Mouse (Mus musculus) embryo, embryonic 11.5 days (tissue): Measurements from ENCODE around the gene Nat10.

Source experiments
- DNase-seq: peaks from one replicate; pipeline ENCODE4 v3.0.0-alpha.2; 2012; ENCODE audit warnings: low read depth, low spot score

Gene Nat10

DNA sequence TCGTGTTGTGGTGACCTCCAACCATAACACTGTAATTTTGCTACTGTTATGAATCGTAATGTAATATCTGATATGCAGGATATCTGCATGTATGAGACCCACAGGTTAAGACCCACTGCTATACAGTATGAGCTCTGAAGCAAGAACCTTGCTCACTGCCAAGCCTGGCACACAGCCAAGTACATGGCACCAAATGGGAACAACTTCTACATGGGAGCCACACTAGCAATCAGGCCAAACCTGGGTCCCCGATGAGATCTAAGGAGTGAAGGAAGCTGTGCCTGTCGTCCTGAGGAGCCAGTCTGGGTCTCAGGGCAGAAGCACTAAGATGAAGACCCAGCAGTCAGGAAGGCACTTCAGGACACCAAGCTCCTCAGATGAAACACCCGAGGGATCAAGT, 15.6 kb downstream of the Nat10 start:
- DNase-seq = no peak

DNA sequence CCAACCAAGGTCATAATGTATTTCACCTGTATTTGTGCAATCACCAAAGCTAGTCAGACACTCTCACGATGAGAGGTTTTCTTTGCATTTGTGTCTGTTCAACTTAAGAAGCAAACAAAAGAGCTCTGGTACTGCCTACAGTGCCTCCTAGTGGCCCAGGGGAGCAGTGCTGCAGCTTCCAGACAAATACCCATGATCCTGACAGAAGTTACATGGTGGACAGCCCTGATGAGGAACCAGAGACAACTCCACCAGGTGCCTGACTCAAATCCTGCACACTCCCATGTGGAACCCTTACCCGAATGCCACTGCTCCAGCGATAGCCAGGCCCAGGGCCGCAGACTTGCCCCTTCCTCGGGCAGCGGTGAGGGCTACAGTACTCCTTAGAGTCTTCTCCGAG, 17.1 kb downstream of the Nat10 start:
- DNase-seq = peak; percentile 51

DNA sequence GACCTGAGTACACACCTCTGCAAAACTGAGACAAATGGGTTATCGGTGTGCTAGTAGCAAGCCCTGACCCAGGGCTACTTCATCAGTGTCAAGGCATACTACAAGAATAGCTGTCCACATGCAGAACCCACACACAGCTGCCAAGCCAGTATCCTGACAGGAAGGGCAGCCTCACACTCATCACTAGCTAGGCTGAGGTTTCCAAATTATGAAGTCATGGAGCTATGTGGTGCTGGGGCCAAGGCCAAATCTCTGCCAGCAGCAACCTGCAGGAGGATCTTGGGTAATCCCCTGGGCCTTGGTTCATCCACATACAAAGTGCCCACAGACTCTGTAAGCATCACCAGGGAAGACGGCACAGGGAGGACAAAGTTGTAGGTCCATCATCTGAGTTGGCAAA, 17.5 kb downstream of the Nat10 start:
- DNase-seq = no peak

DNA sequence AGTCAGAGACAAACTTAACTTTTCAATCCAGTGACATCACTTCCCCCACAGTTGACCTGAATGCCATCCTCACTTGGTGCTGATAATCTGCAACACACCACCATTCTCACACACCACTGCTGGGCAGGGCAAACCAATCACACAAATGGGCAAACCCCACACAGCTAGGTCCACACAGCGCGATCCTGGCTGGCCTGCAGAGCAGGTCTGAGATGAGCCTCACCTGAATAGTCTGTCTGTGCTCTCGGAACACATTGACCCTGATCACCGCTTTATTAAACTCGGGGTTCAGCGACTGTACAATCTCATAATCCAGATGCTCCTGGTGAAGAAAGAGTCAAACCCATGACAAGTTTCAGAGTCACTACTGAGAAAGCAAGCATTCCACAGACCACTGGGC, 18.2 kb downstream of the Nat10 start:
- DNase-seq = no peak

DNA sequence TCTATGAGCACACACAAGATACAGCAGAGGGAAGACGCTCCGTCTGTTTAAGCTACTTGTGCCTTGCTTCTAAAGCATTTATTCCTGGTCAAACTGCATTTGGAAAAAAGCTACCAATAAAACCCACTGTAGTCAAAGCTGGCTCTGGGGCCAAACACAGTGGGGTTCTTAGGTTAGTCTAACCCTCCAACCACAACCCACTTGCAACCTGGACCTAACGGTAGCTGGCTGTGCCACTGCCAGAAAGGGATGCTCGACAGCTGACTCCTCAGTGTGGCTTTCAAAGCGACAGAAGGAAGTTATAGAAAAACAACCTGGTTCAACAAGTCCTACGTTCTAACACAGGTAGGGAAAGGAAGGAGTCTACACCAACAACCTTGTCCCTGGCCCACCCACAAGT, 29.6 kb downstream of the Nat10 start:
- DNase-seq = no peak

DNA sequence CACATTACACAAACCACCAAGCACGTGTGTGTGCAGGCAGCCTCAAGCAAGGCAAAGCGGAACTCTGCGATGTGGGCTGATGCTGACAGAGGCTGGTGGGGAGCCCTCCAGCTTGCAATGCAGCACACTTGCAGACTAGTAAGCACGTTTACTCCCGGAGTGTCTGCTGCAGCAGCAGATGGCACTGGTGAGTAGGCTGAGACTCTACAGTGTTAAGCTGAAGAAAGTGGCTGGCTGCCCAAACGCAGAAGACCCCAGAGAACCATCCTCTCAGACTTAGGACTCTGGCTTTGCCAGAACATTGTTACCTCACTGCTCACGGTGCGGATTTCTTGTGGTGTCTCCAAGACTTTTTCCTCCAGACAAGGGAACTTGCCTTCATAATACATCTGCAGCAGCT, 30.1 kb downstream of the Nat10 start:
- DNase-seq = no peak

DNA sequence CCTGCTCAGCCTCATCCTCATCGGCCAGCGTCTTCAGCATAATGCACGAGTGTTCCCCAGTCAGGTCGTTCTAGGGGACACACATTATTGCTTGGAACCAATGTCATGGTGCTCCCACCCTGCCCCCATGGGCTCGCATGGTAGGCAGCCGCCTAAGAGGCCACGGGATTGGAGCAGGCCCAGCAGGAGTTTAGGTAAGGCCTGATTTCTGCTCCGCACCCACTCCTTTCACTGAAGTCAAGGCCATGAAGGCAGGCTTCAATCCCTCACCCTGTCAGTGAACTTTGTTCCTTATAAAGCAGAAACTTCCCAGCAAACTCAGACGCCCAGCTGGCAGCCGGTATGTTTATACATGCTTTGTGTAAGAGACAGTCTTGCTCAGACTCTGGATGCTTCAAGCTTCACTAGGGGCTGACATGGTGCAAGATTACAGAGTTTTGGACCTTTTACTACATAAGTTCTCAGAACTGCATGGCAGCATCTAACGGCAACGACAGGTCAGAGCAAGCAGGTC, 33.0 kb downstream of the Nat10 start:
- no peak for DNase-seq

DNA sequence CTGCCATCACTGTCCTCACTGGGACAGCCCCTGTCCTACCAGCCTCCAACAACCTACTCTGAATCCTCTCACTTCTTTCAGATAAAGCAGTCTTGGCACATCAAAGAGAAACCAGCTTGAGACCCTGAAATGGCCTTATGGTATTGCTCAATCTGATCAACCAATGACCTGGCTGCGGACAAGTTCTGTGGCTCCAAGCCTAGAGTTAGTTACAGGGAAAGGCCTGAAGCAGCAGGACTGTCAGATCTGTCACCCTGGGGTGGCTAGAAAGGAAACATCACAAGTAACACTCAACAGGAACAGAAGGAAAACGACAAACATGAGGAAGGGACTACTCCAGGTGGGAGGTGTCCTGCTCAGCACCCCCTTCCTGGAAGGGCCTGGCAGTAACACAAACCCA, 36.5 kb downstream of the Nat10 start:
- no peak for DNase-seq

DNA sequence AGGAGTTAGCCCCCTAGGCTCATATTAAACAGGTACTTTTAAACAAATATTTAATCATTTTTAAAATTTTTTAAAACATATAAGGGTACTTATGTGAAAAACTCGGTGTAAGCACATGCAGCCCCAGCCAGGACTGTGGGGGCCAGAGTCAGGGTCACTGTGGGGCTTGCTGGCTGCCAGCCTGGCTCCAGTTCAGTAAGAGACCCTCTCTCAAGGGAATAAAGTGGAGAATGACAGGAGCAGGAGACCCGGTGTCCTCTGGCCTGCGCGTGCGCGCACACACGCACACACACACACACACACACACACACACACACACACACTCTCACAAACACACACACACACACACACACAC, 41.8 kb downstream of the Nat10 start:
- no peak for DNase-seq

DNA sequence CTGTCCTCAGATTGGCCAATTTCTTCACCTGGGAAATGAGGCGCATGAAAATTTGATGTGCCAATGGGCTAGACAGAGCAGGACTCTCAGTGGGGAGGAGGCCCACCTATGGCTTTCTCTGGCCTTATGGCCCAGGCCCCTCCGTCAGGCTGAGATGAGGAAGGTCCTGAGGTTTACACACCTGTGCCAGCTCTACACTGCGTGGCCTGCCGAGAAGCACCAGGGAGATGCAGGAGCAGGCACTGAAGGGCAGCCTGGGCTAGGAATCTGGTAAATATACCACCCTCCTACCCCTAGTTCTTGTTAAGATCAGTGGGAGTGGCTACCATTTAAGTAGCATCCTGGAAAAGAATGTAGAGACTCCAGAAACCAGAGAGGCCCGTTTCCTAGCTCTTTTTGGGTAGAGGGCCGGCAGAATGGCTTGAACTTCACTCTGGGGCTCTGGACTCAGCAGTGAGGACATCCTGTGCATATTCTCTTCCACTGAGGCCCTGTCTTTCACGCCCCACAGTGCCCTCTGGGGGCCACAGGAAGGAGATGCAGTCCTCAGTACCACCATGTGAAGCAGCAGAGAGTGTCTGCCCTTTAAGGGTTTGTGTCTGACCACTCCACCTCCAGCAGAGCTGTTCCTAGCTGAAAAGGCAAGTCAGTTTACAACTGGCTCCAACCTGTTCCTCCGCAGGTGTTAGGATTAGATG, 42.3 kb downstream of the Nat10 start:
- DNase-seq = peak; percentile 65

DNA sequence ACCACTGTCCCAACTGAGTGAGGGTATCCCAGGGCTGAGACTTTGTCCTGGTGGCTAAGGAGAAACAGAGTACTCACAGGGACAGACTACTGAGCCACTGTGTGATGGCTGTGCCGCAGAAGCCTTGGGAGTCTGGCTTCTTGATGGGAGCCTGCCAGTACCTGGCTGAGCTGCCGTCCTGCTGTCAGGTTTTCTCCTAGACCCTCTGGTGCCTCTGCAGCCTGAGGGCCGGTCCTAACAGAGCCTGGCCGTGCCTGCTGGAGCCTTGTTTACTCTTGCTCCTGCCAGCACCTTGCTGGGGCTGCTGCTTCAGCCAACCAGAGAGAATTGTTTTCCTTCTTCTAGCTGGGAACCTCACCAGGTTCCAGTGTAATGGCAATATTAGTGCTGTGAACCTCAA, 46.7 kb downstream of the Nat10 start:
- DNase-seq = no peak

DNA sequence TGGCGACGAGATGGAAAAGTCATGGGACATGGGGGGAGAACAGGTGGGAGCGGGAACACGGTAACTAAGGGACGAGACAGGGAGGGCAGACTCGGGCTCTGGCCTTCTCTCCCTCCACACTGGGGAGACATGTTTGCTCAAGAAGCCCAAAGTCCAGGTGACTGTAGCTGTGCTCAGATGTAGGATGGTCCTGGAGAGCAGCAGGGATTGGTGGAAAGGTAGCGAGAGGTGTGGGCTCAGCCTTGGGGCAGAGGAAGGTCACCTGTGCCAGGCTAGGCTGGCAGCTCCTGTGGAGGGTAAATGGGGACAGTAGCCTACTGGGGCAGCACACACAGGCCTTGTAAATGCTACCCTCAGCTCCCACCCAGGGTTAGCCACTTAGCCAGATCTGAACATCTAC, 47.2 kb downstream of the Nat10 start:
- DNase-seq = no peak

DNA sequence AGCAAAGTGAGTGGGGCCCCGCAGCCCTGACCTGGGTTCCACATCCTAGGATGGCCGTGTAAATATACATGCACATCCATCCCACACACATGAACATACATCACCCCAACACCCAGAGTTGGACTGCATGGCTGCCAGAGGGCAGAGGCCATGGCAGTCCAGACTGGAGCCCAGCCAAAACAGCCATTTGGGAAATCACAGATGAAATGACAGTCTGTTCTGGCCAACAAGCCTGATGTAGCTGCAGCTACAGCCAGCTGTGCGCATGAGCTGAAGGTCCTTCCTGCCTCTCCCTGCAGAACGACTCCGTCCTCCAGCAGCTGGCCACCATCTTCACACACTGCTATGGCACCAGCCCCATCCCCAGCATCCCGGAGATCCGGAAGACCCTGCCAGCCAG, 50.2 kb downstream of the Nat10 start:
- DNase-seq = no peak

DNA sequence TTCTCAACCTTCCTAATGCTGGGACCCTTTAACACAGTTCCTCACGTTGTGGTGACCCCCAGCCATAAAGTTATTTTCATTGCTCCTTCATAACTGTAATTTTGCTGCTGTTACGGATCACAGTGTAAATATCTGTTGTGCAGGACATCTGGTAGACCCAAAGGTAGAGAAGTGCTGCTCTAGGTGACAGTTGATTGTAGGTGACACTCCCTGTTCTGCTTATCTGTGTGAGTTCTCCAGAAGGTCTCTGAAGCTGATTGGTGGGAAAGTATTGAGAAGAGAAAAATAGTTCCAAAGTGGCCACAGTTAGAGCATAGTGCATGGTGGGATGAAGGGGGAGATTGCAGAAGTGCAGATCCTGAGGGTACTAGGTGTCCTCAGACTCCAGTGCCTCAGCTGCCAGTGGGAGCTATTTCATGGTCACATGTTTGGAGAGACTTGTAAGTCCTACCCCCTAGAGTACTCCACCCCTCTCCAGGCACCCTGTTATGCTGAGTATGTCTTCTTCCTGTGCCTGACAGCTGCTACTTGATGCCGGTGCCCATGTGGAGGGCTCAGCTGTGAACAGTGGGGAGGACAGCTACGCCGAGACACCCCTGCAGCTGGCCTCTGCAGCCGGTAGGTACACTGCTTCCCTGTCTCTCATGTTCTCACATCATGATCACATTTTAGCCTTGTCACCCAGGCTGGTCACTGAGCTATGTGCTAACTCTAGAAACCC, 53.9 kb downstream of the Nat10 start:
- no peak for DNase-seq

DNA sequence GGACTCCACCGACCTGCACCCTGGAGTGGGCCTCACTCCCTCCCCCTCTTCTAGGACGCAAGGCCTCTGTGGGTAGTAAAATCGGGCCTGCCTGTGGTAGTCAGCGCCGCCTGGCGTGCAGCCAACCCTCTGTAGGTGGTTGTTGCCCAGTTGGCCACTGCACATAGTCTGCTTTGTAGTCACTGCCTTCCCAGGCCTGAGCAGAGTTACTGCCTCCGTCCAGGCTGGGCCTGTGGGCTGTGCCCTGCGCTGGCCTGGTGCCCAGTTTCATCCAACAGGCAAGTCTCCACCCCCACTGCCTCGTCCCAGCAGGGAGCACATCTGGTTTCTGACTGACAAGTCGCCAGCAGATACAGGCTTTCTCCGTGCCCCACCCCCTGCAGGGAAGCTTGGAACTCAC, 54.8 kb downstream of the Nat10 start:
- peak; percentile 27 for DNase-seq

DNA sequence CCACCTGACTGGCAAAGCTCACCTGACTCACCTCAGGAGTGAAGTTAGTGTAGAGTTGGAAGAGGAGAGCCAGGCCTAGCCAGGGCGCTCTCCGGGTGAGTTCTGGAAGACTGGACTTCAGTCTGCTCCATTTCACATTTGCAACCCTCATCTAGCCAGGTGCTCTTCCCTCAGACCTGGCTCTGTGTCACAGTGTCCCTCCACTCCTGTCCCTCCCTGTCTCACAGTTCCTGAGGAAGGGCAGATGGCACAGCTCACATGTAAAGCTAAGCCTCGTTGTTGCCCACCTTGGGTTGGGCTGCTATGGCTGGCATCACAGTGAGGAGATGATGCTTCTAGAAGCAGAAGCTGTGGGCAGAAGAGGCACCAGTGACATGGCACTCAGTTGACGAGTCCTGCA, 55.2 kb downstream of the Nat10 start:
- no peak for DNase-seq

DNA sequence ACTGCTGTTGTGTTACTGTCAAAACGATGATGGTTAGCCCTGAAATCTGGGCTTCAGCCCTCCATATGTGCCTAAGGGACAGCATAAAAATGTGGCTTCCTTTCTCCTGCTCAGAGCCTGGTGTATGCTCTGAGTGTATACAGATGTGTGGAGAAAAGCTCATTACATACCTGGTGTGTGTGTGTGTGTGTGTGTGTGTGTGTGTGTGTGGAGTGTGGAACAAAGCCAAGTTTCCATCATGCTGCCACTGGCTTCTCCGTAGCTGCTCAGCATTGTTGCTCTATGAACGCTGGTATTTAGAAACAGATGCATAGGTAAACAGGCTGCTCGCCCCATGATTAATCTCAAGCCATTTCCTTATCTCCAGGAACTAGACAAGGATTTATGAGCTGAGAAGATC, 57.2 kb downstream of the Nat10 start:
- DNase-seq = no peak

DNA sequence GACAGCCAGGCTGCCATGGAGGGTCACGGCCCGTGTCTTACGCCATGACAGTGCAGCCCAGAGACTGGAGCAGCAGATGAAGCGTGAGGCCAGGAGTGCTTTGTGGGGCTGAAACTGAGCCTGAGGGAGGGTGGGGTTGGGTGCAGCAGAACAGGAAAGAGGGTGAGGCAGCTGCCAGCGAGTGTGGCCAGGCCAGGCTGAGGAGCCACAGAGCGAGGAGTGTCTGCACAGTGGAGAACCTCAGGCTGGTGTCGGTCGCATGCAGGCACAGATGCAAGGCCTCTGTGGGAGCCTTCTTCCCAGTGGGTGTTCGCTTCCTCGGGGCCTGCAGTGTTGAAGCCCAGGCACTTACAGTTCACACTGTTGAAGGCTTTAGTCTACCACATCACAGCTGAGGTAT, 57.7 kb downstream of the Nat10 start:
- DNase-seq = no peak

DNA sequence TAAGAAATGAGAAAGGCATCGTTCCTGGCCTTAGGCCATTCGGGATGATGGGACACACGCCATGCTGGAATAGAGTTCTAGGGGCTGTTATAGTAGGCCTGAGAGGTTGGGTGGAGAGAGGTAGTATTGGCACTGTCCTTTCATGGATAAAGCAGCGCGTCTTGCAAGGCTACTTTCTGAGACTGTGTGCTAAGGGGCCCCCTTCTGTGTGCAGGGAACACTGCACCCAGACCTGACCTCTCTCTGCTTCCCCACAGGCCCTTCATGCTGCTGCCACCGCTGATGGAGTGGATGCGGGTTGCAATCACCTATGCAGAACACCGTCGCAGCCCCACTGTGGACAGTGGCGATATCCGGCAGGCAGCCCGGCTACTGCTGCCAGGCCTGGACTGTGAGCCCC, 60.6 kb downstream of the Nat10 start:
- DNase-seq = no peak

DNA sequence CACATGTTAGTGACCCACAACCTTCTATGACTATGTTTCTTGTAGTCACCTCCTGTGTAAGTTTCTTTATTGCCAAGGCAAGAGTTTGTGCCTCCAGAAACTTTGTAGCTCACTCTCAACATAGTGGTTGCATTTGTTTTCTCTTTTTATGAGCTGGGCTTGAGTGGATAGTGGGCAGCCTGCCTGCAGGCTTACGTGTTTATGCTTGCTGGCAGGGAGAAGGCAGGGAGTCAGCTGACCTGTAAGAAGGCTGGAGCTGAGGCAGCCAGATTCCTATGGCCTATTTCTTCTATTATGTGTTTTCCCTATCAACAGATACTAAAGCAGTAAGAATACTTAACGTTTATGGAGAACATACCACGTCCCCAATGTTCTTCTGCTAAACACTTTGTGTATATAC, 64.9 kb downstream of the Nat10 start:
- no peak for DNase-seq

DNA sequence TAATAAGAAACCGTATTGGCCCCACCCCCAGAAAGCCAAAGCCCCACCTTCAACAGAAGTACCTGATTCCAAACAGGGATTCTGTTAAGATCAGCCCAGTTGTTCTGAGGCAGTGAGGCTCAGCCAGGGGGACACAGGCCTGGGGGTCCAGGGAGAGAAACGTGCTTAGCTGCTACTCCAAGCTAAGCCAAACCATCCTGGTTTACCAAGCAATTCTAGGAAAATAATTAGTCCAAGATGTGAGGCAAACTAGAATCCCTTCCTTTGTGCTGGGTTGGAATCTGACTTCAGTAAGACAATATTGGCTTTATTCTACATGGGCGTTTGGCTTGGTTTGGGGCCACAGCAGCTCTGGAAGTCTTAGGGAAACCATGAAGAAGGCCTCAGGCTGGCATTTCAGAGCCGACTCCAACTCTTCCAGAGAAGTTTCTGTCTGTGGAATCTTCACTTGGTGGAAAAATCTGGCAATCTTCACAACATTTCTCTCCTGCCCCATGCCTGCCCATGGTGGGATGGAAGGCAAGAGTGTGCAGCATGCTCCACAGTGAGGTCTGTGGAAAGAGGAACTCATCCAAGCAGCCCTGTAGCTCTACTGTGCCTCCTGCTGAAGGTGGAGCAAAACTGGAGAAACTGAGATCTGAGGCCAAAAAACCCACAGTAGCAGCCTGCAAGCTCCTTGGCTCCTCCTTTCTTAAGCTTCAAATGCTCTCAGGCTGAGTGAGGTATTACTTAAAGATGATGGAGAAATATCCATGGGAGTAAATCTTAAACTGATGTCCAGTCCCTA, 66.1 kb downstream of the Nat10 start:
- DNase-seq = no peak

DNA sequence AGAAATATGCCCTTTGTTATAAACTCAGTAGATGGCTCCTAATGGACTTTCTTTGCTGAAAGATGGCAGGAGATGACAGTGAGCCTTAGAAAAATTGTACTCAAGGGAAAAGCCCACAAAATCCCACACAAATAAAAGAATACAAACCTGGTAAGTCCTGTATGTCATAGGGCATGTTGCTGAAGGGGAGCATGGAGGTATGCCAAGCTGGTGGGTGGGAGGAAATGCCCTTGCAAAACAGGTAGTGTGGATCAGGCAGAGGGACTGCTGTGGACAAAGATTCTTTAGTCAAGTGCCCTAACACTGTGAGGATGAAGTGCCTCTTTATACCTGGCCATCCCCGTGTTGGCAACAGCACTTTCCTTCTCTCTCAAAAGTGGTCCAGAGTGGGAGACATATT, 68.3 kb downstream of the Nat10 start:
- no peak for DNase-seq

DNA sequence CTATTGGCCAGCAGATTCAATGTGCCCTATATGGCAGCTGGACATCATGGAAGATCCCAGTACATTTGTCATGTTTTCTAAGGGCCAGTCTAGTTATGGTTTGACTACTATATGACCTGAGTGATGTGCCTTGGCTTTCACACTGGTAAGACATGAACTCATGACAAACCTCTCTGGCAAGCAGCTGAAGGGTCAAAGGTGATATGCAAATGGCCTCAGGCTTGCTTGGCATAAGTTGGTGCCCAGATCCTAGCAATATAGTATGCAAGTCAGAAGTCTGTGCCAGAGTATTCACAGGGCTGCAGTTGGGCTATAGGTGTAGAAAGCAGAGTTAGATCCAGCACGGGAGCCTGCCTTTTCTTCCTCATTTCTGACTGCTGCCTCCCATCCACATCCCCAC, 69.8 kb downstream of the Nat10 start:
- DNase-seq = no peak
